ENCODE assay signal across 8 mouse cellular contexts in the genomic region with DNA sequence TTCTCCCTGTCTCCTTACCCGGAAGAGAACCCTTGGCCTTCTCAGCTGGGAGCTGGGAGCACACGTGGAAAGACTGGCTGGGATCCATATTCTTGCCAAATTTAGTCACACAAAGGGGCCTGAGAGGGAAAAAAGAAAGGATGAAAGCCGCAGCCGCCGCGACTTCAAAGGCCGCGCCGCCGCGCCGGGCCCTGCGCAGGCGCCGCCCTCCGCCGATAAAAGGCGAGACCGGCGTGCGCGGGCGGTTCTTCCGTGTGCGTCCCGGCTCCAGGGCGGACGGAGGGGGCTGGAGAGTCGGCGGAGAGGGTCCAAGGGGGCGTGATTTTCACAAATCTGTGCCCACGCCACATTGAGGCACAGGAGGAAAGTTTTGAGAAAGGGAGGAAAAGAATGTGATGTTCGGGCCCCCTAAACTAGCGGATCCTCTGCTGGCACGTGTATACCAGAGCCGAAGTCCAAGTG. TPM values are rescaled to one million over a fixed set of nuclear protein-coding genes. Genes with fewer than 3 reads are reported as not detected.
DNase-seq lines count a peak whose midpoint lies in the region; ATAC-seq lines count a peak whose summit lies in the region.

No protein-coding gene starts in this region.

- H3K9ac ChIP-seq in lung, embryonic 16.5 days (ENCODE audit: low read length): peak overlapping the region; percentile 33

- peak overlapping the region; percentile 87 for H3K27ac ChIP-seq in heart, embryonic 10.5 days
- H3K27ac ChIP-seq in forebrain, embryonic 10.5 days: peak overlapping the region; percentile 88
- H3K27ac ChIP-seq in lung, embryonic 16.5 days (ENCODE audit: low read length): no peak overlapping the region

- under 1% methylated on average over 36 of the region's 36 CpGs for WGBS in heart, embryonic 10.5 days
- WGBS in forebrain, embryonic 10.5 days: under 1% methylated on average over 36 of the region's 36 CpGs
- WGBS in lung, embryonic 16.5 days: under 1% methylated on average over 36 of the region's 36 CpGs

- peaks cover 52% of the 10 kb centered on the region for H3K27me3 ChIP-seq in heart, embryonic 10.5 days (ENCODE audit: insufficient read depth, poor library complexity, severe bottlenecking)
- H3K27me3 ChIP-seq in forebrain, embryonic 10.5 days (ENCODE audit: poor library complexity, severe bottlenecking): peaks cover 75% of the 10 kb centered on the region
- H3K27me3 ChIP-seq in lung, embryonic 16.5 days (ENCODE audit: control insufficient read depth, insufficient read depth, low read depth, low read length): peaks cover 33% of the 10 kb centered on the region

- ATAC-seq in lung, embryonic 16.5 days (ENCODE audit: low read depth): peak; percentile 64
- ATAC-seq in erythroblast, adult 5-6 weeks (replicated peaks; ENCODE audit: low FRiP score, poor library complexity, severe bottlenecking): no peak

- no peaks in the 10 kb centered on the region for H3K9me3 ChIP-seq in heart, embryonic 10.5 days
- no peaks in the 10 kb centered on the region for H3K9me3 ChIP-seq in forebrain, embryonic 10.5 days
- no peaks in the 10 kb centered on the region for H3K9me3 ChIP-seq in lung, embryonic 16.5 days (ENCODE audit: control insufficient read depth, low read length)

- H3K4me1 ChIP-seq in heart, embryonic 10.5 days: peaks cover 39% of the 10 kb centered on the region
- peaks cover 75% of the 10 kb centered on the region for H3K4me1 ChIP-seq in forebrain, embryonic 10.5 days
- peaks cover 26% of the 10 kb centered on the region for H3K4me1 ChIP-seq in lung, embryonic 16.5 days (replicated peaks; ENCODE audit: control insufficient read depth, insufficient read depth, low read length)

- no peak for DNase-seq in heart, embryonic 10.5 days (ENCODE audit: low spot score)
- no peak for DNase-seq in heart, adult 9 months (ENCODE audit: low spot score in 2 of 2)
- peak; percentile 88 for DNase-seq in ZHBTc4 (ENCODE audit: low read depth, low spot score)
- DNase-seq in forebrain, embryonic 10.5 days (ENCODE audit: extremely low spot score, low spot score): peak; percentile 84
- DNase-seq in induced T-regulatory cell, adult 2 months (ENCODE audit: low read depth): peak; percentile 81
- DNase-seq in right cerebral cortex, postnatal 25 days: peak; percentile 39

- H3K4me2 ChIP-seq in lung, embryonic 16.5 days (ENCODE audit: low read depth, low read length): peak overlapping the region; percentile 58

- no peaks in the 10 kb centered on the region for H3K36me3 ChIP-seq in heart, embryonic 10.5 days
- no peaks in the 10 kb centered on the region for H3K36me3 ChIP-seq in forebrain, embryonic 10.5 days (replicated peaks)
- no peaks in the 10 kb centered on the region for H3K36me3 ChIP-seq in lung, embryonic 16.5 days (ENCODE audit: control insufficient read depth, insufficient read depth, low read length)

- peak overlapping the region; percentile 62 for H3K4me3 ChIP-seq in heart, embryonic 10.5 days
- H3K4me3 ChIP-seq in forebrain, embryonic 10.5 days: peak overlapping the region; percentile 51
- peak overlapping the region; percentile 47 for H3K4me3 ChIP-seq in lung, embryonic 16.5 days (ENCODE audit: low read length)

RNA-seq across cellular contexts. Expression of a gene that starts 4.3 kb away (rescaled TPM):
- 22.2 and 29.3 TPM in 2 replicates for polyA plus RNA-seq in heart, embryonic 10.5 days (2016; fragmentation: Nextera tagmentation; extraction: Ambion mirVana)
- polyA plus RNA-seq in forebrain, embryonic 10.5 days (2016; fragmentation: Nextera tagmentation; extraction: Ambion mirVana): 48.3 and 50.7 TPM in 2 replicates
- 16.9 and 18.1 TPM in 2 replicates for polyA plus RNA-seq in lung, embryonic 16.5 days (2015; fragmentation: Nextera tagmentation; extraction: Ambion mirVana)
- not detected in 2 replicates for total RNA-seq in erythroblast, adult 5-6 weeks (2015; ENCODE audit: low replicate concordance)
- total RNA-seq in erythroblast, adult 5-6 weeks (2017; ENCODE audit: low replicate concordance): 0.14 and 0.60 TPM in 2 replicates

Comparison
In these comparisons a context has a peak if more than half of its experiments do, and no peak if none do; other contexts are left out.
1. DNase-seq: peak in ZHBTc4 (single experiment), forebrain, embryonic 10.5 days (single experiment), induced T-regulatory cell, adult 2 months (single experiment) and right cerebral cortex, postnatal 25 days (single experiment); none in heart, embryonic 10.5 days (single experiment) and heart, adult 9 months (0 of 2).
2. Peak in every context shown above with its lines, with median percentiles within 50 percentile points of each other: H3K4me3 ChIP-seq.